In the genomic region with DNA sequence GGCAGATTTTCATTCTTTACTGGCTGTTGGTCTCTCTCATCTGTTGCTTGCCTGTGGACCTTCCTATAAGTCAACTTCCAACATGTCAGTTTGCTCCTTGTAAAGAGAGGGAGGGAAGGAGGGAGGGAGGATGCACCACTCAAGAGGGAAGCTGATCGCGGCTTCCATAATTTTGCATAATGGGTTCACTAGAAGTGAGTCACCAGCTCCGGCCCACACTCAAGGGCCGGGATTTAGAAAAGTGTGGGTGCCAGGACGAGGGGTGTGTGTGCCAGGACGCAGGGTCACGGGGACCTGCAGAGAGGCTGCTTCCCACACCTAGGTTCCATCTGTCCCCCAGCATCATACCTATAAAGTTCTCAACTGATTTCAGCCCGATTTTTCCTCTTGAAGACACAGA, we compare ENCODE assay signal across 14 mouse cellular contexts.
"Had no signal": no experiment of that assay in that cellular context is flagged by ENCODE, and none has a peak within 500 bp of the region (broad histone marks: within the 10 kb centered on the region; RNA-seq: fewer than 3 reads in every experiment).

No protein-coding gene starts in this region.

- DNase-seq: gastrocnemius, postnatal 14 days; gastrocnemius, postnatal 36 days; heart, adult 11 months; heart, adult 2 months; heart, postnatal 10 days; heart, postnatal 4 days; kidney, adult 2 months; kidney, adult 9 months; kidney, postnatal 14 days; kidney, postnatal 36 days; layer of hippocampus, adult 9-11 months; layer of hippocampus, postnatal 36 days; left cerebral cortex, postnatal 4 days; liver, embryonic 13.5 days had no signal
